Mouse (Mus musculus): ENCODE data around the gene Klk9.

GRCm38 (mm10) chr7:43774364-43774763, 17.3 kb upstream of the Klk9 start, which contains the start of gene Klk11:
- TF ChIP-seq CTCF (IDR thresholded peaks at IDR 0.05; ENCODE audit: borderline replicate concordance, insufficient read depth, low read depth, low read length) (no peak), POLR2A (IDR thresholded peaks at IDR 0.05; ENCODE audit: borderline replicate concordance, insufficient read depth, low read length) (no peak)

All from cerebellum, adult 2 months (tissue).